Mouse (Mus musculus): ENCODE measurements around the gene Flnb.

- TF ChIP-seq GATA1 (IDR thresholded peaks at IDR 0.05; ENCODE audit: borderline replicate concordance, low read length): no peak
- TF ChIP-seq CTCF (IDR thresholded peaks at IDR 0.05; ENCODE audit: low read depth, low read length): no peak
- TF ChIP-seq TAL1 (conservative IDR thresholded peaks at IDR 0.05; ENCODE audit: low read depth, low read length): no peak
Observed at GRCm38 (mm10) chr14:7829181-7829580, 11.4 kb downstream of the Flnb start.

Data from G1E (cell line).